Mouse (Mus musculus) right cerebral cortex, adult 18-20 months (tissue): ENCODE data around the gene Bbs1.
"Not testable (repeated sequence)": the region's sequence is repeated elsewhere in the genome, so short reads cannot be mapped to it uniquely, and the experiment has no call there.

Experiments used
- DNase-seq: peaks from one replicate; pipeline ENCODE4 v3.0.0; 2022; ENCODE audit warnings: mixed read lengths

The Bbs1 gene

DNA sequence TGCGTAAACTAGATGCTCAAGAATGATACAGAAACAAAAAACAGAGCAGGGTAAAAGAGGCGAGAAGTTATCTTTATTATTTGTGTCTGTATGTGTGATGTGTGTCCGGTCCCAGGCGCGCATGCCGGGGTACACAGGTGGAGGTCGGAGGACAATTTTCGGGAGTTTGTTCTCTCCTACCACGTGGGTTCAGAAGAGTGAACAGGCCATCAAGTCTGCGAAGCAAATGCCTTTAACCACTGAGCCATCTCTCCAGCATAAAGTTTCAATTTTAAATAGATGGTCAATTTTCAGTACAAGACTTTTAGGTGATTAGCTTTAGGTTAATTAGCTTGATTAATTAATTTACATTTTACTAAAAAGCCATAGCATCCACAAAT is 27.1 kb downstream of the Bbs1 start:
- no peak for DNase-seq

DNA sequence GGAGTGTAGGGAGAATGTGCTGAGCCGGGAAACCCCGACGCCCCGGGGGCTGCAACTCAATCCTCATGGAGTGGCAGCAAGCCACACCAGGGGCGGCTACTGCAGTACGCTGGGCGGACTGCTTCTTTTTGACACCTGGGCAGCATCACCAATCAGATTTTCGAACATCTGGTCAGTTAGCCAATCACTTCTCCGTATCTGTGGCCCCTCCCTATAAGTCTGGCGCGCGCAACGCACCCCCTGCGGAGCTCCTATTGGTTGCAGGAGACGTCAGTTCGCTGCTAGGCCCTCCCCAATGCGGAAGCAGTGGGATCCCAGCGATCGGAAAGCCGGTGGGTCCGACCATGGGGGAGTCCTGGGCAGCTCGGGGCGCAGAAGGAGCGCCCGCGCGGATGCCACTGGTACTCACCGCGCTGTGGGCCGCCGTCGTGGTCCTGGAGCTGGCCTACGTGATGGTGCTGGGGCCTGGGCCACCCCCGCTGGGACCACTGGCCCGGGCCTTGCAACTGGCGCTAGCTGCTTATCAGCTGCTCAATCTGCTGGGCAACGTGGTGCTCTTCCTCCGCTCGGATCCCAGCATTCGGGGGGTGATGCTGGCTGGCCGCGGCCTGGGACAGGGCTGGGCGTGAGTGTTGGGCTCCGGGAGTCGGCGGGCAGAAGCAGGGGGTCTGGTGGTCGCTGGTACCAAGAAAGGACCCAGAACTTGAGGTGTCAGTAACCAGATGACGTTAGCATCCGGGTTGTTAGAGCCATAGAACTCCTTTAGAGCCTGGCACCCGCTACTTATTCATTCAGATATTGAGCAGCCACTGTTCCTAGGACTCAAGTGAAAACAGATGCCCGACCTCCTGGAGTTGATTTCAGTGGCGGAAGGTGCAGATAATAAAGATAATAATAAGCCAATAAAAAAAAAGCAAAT is 27.8 kb downstream of the Bbs1 start, which contains the start of gene Zdhhc24:
Gene Zdhhc24 (plus strand): TSS at position 264 of the 919 bp plus-strand sequence.
- peak; percentile 95 for DNase-seq

DNA sequence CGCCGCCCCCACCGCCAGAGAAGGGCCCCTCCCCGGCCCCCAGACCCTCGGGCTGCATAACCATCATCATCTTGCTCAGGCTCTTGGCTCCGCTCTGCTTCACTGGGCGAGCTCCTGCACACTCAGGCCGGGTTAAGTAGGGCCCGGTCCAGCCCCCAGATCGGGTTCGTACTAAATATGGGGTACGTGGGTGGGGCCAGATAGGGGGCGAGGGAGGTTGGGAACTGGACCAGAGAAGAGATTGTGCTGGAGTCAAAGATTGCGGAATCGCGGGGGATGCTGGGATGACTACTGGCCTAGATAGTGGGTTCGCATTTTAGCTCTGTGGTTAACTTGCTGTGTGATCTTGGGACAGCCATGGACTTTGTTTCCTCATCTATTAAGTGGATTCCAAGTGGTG is 28.6 kb downstream of the Bbs1 start, which contains the start of gene Actn3:
Gene Actn3 (minus strand): TSS at position 125 of the 400 bp plus-strand sequence.
- no peak for DNase-seq

DNA sequence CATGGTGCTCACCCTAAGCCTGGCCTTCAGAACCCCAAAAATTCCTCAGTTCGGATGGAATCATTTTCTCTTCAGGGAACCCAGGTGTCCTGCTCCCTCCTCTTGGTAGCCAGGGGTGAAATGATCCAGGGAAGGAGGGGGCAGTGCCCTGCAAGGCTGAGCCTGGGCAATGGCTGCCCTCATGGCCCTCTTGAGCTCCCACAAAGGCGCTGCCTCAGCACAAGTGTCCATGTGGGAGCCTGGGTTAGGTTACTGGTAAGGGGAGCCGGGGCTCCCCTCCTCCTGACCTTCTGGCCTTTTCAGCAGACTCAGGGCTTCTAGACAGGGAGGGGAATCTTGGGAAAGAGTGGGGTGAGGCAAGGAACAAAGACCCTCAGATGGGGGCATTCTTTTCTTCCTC is 29.7 kb downstream of the Bbs1 start:
- DNase-seq = no peak

DNA sequence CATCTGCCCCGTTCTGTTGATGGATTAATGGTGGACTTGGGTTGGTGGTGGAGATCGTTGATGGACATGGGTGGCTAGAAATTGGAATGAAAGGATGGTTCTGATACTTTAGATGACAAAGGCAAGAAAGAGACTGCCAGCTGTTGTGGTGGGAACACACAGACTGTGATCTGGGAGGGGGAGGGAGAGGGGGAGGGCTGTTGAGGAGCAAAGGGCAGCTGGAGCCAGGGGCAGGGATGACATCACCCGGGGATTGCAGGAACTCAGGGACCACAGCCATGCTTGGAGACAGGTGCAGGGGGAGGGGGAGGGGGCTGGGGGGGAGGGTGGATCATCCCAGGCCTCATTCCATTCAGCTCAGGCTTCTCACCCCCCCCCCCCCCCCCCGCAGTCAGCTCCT is 30.2 kb downstream of the Bbs1 start:
- no peak for DNase-seq

DNA sequence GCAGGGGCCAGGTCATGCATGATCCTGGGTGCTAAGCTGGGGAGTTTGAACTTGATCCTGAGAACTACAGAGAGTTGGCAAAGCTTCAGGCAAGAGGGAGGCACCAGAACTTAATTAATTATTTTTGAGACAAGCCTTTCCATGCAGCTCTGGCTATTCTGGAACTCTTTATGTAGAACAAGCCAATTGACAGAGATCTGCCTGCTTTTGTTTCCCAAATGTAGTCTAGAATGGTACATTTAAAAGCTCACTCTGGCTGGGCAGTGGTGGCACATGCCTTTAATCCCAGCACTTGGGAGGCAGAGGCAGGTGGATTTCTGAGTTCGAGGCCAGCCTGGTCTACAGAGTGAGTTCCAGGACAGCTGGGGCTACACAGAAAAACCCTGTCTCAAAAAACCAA is 31.8 kb downstream of the Bbs1 start:
- not testable (repeated sequence) for DNase-seq

DNA sequence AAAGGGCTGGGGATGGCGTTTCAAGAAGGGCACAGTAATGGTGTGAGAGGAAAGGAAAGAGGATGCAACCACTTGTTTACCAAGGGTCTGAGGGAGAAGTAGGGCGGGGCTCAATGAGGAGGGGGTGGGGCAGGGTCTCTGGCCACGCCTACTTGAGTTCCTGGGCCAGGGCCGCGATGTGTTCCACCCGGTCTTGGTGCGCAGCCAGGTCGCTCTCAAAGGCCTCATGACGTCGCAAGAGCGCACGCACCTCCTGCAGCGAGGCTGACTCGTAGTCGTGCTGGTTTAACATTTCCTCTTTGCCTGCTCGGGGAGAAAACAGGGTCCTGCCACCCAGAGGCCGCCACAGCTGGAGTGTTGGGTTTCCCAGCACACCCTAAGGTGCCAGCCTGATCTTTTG is 41.3 kb downstream of the Bbs1 start:
- no peak for DNase-seq

DNA sequence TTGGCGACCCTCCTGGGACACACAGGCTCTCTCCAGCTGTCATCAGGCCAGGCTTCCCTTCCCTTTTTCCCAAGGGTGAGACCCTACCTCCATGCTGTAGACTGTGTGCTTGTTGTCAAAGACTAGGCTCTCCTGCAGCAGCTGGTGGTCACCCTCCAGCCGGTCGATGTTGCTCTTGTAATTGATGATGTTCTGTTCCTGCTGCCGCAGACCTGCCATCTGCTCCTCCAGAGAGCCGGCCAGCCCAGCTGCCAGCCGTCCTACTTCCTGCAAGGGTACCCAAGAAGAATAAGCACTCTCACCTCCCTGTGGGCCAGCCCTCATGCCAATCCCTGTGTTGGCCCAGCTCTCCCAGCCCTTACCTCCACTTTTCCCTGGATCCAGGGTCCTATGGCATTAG is 43.4 kb downstream of the Bbs1 start:
- no peak for DNase-seq

DNA sequence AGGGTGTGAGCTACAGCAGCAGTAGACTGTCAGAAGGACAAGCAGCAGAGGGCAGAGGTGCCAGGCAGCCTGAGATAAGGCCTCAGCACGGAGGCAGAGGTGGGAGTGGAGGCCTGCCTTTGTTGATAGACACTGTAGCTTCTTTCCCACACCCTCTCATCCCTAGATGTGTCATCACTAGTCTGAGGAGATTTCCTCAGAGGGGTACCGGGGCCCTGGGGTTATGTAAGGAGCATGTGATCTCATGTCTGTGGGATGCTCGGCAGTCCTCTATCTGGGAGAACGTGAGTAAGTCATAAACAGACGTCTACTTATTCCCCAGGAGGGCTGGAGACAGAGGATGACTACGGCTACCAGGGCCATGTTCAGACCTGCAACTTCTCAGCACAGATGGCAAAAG is 47.3 kb downstream of the Bbs1 start:
- DNase-seq = peak; percentile 62

DNA sequence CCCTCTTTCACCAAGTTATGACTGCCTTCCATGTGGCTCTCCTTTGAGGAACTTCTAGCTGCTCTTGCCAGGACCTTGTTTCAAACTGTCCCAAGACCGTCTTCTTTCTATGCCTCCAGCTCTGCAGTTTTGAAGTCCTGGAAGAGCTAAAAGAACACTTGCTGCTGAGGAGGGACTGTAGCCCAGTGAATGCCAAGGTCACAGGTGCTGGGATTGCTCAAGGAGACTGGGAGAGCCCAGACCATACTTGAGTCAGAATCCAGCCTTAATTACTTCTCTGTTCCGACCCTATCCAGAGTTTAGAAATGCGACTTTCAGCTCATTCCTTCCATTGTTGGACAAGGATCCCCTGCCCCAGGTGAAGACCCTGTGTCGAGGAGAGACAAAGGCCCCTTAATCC is 50.5 kb downstream of the Bbs1 start:
- DNase-seq = no peak

DNA sequence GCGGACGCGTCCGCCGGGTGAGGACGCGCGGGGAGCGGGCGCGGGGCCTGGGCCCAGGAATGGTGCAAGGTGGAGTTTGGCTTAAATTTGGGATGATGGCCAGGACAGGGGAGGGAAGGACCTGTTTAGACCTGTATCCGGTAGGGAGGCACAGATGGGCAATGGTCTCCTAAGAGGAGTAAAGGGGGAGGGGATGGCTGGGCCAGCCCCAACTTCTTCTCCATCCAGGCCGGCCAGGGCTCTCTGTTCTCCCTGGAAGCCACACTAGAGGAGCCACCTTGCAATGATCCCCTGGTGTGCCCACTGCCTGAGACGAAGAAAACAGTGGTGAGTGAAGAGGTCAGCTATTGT is 51.0 kb downstream of the Bbs1 start:
- DNase-seq = no peak

DNA sequence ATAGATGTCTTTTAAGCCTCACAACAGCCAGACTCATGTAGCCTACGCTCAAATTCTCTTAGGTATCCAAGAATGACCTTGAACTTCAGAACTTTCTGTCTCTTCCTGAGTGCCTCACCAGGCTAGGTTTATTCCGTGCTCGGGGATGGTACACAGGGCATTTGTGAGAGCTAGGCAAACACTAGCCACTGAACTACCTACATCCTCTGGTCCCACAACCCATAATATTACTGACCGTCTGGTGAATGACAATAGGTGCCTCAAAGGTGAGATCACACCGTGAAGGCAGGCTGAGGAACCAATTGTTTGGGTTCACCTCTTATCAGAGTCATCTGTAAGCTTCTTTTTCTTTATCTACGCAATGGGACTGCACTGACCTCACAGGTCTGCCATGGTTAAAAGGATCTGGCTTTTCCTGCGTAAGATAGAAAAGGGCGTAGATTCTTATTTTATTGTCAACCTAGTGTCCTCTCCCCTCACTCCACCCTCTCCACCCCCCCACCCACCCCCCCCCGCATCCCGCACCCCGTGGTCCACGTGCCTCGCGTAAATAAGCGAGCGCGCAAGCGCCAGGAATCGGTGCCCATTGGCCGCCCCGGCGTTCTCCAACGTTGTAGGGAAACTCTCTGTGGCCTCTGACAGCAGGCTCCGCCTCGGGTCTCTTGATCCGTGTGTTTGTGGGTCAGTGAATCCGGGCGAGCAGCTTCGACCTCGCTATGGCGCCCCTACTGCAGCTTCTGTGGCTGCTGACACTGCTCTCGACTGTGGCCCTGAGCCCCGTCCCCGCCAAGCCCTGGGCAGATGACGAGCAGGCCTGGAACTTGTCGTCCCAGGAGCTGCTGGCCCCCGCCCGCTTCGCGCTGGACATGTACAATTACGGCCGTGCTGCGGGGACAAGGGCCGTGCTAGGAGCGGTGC is 51.6 kb downstream of the Bbs1 start, which contains the start of gene Ctsf:
Gene Ctsf (plus strand): TSS at position 579 of the 918 bp plus-strand sequence.
- peak; percentile 92 for DNase-seq

DNA sequence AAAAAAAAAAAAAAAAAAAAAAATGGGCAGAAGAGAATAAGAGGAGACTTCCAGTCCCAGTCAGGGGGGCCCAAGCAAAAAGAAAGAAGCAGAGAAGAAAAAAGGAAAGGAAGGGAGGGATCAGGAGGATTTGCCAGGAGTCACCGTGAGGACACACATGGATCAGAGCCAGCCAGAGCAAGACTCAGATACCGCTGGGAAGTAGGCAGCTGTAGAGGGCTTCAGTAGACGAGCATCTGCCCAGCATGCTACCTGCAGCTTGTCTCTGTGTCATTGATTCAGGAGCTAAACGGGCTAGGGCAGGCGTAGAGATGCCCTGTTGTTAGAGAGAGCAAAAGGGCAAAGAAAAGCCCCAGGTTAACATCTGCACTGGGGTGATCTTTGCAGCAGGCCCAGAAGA is 56.1 kb downstream of the Bbs1 start:
- no peak for DNase-seq

DNA sequence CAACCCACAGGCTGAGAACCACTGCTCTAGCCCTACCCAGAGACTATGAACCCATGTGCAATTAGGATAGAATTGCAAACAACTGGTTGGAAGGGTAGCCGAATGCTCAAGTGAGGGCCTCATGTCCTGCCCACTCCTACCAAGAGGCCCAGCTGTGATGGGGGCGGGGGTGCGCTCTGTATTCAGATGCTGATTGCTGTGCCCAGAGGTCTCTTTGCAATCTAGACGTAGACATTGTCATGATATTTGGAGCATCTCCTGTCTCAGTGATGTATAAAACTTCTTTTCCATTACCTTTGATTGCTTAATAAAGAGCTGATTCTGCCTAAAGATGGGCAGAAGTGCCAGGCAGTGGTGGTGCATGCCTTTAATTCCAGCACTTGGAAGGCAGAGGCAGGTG is 56.6 kb downstream of the Bbs1 start:
- no peak for DNase-seq

DNA sequence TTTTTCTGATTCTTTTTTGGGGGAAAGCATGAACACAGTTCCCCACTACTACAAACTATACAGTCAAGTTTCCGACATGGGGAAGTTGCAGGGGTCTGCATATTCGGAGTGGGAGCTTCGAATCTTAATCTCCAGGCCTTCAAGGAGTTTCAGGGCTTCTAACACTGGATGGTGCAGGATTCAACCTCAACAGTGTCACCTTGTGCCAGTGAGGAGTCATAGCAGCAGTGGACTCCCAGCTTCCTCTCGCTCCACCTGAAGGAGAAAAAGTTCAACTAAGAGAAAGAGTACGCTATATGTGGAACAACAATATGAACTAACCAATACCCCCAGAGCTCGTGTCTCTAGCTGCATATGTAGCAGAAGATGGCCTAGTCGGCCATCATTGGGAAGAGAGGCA is 58.9 kb downstream of the Bbs1 start:
- DNase-seq = no peak

DNA sequence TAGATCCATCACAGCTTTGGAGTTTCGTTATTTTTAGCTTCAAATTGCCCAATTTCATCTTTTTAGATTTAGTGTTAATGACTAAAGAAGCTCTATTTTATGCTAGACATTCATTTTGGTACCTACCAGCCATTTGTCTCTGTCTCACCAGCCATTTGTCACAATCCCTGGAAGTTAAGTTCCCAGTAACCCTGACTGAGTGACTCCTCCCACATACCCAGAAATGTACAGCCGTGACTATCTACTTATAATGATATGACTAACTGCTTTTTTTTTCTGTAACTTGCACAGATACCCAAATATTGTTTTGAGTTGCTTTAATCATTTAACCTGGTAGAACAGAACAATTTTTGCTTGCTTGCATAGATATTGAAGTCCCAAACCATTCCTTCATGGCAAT is 60.6 kb downstream of the Bbs1 start:
- DNase-seq = no peak

DNA sequence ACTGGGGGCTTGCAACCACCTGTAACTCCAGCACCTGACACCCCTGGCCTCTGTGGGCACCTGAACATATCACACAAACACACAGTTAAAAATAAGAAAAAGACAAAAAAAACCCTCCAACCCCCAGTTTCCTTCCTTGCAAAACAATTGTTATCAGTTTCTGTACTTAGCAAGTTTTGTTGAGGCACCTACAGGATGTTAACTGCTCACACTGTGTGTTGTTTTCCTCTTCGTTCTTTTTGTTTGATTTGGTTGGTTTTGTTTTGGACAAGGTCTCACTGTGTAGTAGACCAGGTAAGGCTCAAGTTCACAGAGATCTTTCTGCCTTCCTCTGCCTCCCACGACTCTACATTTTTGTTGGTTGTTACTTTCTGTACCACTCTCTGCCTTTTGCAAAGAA is 63.8 kb downstream of the Bbs1 start:
- DNase-seq = no peak

DNA sequence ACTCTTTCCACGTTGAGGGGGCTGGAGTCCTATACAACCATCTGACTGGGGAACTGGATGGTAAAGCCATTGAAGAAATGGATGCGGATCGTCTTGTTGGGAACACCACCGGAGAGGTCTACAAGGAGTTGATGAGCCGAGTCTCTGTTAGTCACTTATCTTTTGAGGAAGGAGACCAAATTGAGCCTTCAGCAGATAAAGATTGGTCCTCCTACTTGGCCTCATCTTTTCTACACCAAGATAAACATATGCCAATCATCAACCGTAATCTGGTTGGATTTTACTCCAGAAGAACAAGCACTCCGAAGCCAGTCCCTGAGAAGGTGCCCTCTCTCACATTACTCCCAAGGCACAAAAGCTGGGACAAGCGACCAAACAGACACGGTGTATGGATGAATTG is 65.6 kb downstream of the Bbs1 start:
- no peak for DNase-seq

DNA sequence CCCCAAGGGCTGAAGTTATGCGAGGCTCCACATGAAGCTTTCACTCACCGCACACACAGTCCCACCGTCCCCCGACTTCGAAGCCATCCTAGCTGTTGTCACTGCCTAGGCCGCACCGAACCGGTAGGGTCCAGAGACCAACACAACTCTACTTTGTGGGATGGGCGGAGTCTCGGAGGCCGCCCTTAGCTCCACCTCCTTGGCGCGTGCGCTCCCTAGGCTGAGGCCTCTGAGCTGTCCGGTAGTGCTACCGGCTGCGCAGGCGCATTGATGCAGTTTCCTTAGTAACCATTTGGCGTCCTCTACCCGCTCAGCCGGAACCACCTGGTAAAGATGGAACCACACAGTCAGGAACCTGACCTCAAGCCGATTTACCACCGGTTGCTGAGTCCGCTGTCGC is 67.3 kb downstream of the Bbs1 start, which contains the start of the genes Ccs and Ccdc87:
Gene Ccs (minus strand): TSS at position 184 of the 400 bp plus-strand sequence.
Gene Ccdc87 (plus strand): TSS at position 218 of the 400 bp plus-strand sequence.
- peak; percentile 97 for DNase-seq

DNA sequence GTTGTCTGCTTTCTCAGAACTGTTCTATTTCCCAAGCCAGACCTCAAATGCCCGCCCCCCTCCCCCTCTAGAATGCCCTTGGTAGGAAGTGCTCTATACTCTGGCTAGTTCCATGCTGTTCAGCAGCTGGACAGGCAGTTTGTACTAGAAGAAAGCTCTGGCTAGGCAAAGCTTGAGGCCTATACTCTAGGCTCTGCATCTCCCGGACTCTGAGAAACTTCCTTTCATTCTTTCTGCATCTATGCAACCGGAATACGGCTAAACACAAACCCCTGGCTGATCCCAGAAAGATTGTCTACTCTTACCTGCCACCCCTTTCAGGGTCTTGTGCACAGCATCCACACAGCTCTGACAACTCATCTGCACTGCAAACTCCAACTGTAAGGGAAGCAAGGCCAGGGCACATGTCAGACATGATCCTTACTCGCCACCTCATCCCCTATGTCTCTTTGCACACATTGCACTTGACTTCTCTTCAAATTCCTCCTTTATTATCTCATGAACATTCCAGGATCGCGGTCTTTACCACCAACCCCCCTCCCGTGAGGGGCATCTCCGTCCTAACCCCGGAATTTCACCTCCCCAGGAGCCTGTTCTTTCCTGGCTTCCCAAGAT is 67.8 kb downstream of the Bbs1 start:
- no peak for DNase-seq

DNA sequence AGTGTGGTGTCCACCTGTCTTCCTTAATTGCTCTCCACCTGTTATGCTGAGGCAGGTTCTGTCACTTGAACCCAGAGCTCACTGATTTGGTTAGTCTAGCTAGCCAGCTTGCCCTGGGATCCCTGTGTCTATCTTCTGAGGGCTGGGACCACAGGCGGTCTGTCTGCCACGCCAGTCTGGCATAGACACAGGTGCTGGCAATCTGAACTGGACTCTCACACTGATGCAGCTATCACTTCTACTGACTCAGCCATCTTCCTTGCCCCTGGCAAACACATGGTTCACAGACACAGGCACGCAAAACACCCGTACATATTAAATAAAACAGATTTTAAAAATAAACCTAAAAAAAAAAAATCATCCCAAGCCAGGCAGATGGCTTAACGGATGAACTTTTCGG is 69.4 kb downstream of the Bbs1 start:
- no peak for DNase-seq
